Mouse (Mus musculus) ES-CJ7 (cell line): ENCODE measurements around the gene Dlg3.

ENCODE experiments used
- DNase-seq: peaks from one replicate; pipeline ENCODE4 v3.0.0; 2011; ENCODE audit warnings: low read depth, low spot score

Dlg3 gene

DNA sequence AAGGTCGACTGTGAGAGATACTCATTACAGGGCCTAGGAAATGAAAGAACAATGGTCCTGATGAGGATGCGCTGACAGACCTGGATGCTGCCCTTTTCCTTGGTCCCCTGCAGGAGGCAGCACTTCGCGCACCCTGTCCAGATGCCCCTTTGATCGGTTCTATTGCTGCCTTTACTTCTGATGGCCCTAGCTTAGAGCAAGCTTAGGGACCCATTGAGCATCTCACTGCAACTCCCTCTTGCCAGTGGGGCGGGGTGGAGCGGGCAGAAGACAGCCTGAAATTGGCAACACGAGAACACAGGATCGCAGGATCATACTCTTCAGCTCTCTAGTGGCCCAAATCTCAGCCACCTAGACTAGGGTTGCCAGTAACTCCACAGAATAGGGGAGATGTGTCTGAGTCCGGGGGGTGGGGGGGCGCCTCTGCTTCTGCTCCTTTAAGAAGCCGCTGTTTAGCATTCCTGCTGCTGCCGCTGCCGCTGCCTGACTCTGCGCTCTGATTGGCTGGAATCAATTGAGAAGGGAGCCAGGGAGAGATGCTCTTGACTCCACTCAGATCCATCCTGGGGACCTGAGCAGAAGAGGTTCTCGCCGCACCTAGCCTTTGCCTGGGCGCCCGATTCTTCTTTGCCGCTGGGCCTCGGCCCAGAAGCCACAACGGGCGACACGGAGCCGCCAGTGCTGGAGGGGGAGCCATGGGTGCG lies at the start of gene Dlg3:
Gene Dlg3, plus strand, starts transcription at position 542 of the 704 bp plus-strand sequence.
- DNase-seq: peak; percentile 80

DNA sequence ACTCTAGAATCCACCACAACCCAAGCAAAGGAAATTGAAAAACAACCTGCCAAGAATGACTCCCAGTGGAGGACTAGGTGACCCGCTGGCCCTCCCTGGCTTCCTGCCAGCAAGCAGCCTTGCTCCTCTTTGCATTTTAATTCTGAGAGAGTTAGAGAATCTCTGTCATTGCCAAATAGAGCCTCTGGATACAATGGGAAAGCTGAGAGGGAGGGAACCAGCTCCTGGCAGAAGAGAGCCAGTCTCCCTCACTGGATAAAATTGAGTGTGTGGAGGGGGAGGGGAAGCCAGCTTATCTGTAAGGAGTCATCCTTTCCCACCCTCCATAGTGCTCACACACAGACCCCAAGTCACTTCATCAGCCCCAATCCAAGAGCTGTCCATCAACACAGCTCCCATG lies 38.6 kb upstream of the Dlg3 start:
- no peak for DNase-seq

DNA sequence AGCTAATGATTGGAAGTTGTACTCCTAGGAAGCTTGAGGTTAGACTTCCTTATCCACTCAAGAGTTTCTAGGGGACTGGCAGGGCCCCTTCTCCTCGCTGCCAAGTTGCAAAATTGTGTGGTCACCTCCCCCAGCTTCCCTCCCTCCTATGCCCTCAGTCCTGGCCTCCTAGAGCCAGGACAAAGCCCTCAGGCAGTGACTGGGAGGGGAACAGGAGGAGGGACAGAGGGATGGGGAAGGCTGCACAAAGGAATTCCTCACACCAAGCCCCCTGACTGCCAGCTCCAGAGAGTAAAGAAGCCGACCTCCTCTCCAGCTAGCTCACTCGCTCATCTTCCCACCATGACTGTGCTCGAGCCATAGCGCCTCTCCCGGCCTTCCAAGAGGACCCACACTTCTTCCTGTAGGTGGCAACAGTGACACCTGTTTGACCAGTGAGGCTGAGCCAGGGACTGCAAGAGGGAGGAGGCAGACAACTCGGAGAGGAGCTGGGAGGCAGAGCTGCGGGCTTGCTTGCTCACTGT lies 37.8 kb upstream of the Dlg3 start, which contains the start of gene Gdpd2:
Gene Gdpd2, plus strand, starts transcription at position 209 of the 524 bp plus-strand sequence.
- DNase-seq: peak; percentile 75

DNA sequence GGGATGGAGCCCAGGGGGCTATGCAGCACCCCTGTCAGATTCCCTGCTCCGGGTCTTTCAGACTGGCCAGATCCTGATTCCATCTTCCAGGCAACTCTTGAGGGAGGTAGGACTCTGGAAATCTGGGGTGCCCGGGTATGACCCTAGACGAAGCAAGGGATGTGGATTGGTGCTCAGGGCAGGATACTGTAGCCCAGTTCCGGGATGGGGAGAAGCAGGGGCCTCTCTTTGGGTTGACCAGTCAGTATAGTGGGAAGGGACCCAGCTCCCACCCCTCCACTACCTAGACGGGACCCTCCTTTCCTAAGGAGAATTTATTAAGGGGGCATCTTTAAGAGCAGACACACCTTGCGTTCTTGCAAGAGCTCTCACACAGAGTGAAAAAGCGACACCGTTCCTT lies 37.3 kb upstream of the Dlg3 start:
- no peak for DNase-seq

DNA sequence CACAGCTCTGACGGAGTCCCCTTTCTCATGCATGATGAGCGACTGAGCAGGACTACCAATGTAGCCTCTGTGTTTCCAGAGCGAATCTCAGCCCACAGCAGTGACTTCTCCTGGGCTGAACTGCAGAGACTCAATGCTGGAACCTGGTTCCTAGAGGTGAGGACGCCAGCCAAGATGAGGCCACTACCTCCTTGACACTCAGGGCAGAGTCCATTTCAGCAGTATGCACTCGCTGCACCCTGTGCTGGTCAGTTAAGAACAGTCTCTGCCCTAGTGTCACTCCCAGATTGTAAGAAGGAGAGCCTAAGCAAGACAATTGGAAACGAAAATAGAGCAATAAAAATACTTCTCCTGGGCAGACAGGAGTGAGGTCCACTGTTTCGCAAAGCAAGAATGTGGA lies 33.2 kb upstream of the Dlg3 start:
- DNase-seq: no peak

DNA sequence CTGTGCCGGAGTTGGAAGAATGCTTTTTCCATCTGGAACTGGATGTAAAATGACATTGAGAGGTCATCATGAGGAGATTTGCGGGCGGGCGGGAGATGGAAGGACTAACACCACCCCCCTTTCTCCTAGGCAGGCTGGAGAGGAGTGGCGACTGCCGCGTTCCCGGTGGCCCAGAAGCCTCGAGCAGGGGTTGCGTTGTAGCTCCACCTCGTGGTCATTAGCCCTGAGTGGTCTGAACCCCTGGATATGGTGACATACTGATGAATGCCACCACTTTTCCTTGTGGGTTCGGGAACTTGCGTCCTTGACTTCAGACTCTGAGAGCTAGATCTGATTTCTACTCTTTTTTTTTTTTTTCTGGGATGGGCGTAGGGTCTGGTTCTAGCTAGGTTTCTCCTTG lies 28.6 kb upstream of the Dlg3 start:
- peak; percentile 59 for DNase-seq

DNA sequence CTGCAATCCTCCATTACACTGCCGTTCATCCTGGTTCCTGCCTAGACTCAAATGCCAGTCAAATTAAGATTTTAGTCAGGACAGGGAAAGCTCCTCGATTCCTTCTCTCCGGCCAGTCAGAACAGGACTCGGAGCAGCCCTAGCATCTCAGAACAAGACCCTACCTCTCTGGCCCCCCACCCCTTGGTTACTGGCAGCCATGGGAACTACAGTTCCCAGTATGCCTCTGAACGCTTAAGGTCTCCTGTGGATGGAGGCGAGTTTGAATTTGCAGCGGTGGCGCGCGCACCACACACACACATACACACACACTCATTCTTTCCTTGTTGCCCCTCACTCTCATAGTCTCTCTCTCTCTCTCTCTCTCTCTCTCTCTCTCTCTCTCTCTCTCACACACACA lies 28.1 kb upstream of the Dlg3 start:
- peak; percentile 42 for DNase-seq

DNA sequence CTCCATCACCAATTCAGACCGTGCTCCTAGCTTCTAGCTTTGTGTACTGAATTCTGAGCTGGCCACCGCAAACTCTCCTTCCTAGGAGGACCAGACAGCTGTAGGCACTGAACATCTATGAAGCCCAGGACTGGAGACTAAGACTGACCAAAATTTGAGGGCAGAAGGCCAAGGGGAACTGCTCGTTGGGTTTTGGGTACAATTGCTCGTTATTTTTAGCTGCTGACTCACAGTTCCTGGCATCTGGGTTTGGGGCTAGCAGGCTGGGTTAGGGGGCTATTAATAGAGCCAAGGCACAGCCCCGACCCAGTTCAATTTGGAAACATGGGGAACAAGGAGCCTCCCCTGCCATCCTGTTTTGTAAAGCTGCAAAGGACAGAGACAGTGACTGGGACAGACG lies 26.7 kb upstream of the Dlg3 start:
- no peak for DNase-seq

DNA sequence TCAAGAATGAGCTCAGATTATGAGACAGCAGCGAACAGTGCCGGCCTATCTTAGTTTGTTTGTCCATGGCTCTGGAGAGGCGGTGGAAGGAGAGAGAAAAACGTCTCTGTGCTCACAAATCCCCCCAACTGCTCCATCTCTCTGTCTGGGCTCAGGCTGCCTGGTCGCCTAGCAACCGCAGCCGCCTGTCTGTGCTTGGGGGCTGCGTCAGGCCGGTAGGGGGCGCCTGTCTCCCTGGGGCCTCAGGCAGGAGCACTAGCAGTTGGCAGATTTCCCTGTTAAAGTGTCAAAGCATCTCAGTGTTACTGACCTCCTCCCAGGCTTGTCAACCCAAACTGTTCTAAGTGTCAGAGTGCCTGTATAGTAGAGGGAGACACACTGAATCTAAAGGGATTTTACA lies 25.6 kb upstream of the Dlg3 start:
- peak; percentile 66 for DNase-seq

DNA sequence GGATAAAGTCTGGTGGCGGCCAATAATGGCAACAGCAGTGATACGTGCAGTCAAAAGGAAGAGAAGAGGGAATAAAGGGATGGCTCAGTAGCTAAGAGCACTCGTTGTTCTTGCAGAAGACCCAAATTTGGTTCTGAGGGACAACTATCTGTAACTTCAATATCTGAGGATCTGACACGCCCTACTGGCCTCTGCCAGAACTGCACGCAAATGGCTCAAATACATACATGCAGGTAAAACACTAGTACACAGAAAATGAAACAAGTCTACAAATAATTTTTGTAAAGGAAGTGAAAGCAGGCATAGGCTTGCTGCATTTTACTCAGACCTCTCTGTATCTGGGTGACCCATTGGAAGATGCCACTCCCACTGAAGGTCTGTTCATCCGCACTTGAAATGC lies 1.7 kb upstream of the Dlg3 start:
- peak; percentile 44 for DNase-seq

DNA sequence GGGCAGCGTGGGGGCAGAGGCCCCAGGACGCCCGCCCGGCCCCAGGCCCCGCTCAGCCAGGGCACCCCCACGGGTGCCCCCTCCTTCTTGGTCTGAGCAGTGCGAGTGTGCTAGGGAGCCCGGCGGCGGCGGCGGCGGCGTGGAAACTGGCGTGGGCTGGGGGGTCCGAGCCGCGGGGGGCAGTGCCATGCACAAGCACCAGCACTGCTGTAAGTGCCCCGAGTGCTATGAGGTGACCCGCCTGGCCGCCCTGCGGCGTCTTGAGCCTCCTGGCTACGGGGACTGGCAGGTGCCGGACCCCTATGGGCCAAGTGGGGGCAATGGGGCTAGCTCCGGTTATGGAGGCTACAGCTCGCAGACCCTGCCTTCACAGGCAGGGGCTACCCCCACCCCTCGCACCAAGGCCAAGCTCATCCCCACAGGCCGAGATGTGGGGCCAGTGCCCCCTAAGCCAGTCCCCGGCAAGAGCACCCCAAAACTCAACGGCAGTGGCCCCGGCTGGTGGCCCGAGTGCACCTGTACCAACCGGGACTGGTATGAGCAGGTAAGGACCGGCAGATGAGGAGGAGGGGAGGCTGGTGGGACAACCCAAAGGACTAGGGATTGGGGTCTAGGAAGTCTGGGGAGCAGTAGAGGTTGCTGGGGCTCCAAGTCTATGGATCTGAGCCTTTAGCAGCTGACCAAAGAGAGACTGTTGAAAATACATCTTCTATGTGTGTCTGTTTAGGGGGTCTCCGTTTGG lies 534 bp downstream of the Dlg3 start:
- no peak for DNase-seq

DNA sequence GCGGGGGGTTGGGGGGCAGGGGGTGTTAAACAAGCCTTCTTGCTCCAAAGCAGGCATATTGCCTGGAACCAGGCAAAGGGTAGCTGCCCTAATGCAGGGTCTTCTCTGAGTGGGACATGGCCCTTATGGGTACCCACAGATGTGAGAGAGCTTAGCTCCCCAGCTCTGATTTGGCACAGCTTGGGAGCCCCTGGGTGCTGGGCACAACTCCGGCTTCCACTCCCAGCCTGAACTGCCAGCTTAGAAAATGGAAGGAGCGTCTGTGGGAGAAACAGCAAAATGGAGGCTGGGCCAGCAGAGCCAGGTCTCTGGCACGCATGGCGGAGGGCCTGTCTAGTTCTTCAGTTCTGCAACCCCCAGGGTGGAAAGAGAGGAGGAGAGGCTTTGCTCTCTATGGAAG lies 1.8 kb downstream of the Dlg3 start:
- no peak for DNase-seq

DNA sequence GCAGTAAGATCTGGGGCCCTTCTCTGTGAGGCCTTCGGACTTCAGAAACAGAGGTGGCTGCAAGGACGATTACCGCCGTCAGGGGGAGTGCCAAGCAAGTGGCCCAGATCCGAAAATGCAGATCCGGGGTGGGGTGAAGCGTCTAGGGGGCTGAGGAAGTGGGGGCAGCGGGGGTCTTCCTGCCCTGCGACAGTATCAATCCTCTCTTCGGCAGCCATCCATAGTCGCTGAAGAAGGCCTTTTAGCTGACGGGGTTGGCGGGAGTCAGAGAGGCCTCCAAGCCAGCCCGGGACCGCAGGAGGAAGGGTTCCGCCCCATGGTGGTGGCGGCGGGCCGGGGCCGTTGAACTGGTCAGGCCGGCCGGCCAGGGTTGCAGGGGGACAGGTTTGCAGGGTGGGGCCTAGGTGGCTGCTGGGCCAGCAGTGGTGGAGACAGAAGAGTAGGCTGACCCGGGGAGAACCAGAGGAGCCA lies 6.9 kb downstream of the Dlg3 start:
- peak; percentile 50 for DNase-seq

DNA sequence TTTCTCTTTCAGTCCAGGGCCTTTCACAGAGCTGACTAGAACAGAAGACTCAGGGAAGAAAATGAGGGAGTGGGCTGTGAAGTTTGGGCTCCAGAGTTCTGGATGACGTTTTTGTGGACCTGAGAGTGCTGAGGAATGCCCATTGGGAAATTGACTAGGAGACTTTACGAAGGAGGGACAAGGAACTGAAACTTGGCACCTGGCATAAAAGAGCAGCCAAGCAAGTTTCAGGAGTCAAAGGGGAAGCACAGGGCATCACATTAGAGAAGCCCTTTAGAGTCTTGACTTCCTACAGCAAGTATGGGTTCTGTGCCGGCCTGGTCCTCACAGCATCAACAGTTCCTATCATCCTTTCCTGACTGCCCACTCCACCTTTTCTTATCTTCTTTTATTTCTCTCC lies 7.9 kb downstream of the Dlg3 start:
- no peak for DNase-seq

DNA sequence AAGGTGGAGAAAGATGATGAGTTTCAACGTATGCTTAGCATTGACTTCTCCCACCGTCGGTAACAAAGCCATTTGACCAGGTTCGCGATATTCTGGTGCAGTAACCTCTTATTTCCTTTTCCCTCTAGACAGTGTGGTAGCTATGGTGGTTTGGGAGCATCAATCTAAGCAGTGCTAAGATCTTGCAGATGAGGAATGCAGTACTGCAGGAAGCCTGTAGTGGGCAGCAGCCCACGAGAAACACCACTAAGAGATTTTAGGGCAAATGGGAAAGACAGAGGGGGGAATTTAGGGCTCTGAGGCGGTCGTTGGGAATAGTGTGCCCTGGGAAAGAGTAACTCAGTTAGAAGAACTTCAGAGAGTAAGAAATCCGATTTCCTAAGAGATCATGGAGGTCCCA lies 9.0 kb downstream of the Dlg3 start:
- DNase-seq: peak; percentile 78

DNA sequence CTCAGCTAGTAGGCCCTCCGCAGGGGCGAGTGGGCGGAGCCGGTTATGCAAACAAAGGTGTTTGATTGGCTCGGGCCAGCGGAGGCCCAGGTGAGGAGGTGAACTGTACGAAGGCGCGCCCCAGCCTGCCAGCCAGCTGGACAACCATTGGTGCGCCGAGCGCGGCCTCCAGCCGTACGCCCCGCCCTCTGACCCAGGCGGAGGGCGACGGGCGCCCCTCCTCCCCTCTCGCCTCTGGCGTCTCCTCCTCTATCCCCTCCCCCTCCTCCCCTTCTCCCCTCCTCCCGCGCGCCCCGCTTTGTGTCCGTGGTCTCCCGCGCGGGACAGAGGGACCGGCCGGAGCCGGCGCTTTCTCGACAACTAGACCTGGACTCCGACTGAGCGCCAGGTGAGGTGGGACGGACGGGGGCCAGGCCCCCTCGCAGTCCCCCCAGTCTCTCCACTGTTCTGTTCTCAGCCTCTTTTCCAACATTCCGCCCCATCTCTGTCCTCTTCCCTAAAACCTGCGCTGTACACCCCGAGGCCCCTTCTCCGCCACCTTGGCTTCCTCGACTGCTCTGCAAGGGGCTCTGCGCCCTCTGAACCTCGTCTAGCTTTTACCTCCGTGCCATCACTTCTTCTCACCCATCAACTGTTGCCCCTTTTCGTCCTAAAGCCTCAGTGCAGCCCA lies 9.6 kb downstream of the Dlg3 start:
- peak; percentile 91 for DNase-seq

DNA sequence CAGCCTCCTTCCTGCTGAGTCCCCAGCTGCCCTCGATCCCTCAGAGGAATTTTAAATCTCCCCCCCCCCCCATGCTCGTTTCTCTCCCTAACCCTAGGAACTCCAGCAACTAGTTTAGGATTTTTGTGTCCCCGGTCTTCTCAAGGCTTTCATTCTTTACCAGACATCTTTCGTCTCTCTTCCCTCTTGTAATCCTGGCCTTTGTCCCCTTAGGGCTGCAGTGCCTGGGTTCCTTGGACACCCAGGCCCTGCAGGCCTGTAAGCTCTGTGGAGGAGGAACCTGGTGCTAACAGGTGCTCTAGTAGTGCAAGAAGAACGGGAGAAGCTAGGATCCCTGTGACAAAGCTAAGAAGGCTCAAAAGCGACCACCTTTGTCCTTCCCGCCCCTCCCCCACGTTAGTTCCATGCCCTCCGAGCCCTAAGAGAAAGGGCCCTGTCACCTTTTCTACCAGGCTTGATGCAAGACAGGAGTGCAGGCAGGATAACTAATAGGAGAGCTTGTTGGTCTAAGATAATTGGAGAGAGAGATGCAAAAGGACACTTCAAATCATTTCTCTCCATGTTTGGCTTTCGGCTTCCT lies 10.2 kb downstream of the Dlg3 start:
- no peak for DNase-seq

DNA sequence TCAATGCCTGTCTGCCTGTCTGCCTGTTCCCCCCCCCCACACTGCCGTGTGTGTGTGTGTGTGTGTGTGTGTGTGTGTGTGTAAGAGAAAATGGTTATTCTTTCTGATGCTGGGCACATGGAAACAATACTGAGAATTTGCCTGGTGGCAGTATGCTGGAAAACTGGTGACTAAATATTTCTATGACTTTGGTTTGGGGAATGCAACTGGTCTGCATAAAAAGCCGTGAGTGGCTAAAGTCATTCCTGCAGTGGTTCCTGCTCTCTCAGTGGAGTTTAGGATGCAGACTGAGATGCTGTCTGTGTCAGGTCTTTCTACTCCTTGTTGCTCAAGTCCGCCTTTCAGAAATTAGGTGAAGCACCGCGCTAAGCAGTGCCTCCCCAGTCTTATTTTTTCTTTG lies 10.9 kb downstream of the Dlg3 start:
- DNase-seq: no peak

DNA sequence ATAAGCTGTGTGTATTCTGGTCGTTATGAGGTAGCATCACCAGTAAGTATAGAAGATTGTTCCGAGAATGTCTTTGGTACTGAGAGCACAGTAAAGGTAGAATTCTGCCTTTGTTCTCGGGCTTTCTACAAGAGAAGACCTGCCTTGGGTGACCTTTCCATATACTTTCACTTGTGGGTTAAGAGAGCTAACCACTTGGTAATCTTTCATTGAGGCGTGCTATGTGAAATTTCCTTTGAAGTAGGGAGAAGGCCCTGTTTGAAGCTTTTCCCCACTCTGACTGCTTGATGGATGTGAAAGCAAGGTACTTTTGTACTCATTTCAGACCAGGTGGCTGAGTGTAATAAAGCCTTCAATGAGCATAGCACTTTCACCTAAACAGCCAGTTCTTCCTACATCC lies 21.8 kb downstream of the Dlg3 start:
- no peak for DNase-seq

DNA sequence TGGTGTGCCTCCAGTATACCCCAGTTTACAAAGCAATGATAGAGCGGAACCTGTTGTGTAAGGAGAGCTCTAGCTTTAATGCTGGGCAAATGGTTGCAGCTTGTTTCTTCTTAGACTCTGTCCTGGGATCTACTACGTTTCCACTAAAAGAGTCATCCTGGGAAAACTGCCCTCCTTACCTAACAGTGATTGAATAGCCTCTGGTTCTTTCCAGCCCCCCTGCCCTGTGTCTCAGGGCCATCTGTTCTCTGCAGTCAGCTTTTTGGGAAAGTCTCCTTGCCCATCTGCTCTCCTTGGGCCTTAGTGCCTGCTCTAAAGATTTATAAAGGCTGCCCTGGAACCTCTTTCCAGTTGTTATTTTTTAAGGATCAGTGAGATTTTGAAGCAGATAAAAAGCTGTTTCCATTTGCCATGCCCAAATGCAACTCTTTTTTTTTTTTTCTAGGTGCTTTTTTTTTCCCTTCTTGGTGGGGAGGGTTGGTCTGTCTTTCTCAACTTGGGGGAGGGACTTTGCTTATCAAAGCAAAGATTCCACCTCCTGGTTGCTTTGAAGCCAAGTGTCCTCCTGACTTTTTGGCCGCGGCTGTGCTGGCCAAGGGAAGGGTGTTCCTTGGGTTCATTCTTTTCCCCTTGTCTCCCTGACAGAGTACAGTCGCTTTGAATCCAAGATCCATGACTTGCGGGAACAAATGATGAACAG lies 28.7 kb downstream of the Dlg3 start:
- DNase-seq: no peak

DNA sequence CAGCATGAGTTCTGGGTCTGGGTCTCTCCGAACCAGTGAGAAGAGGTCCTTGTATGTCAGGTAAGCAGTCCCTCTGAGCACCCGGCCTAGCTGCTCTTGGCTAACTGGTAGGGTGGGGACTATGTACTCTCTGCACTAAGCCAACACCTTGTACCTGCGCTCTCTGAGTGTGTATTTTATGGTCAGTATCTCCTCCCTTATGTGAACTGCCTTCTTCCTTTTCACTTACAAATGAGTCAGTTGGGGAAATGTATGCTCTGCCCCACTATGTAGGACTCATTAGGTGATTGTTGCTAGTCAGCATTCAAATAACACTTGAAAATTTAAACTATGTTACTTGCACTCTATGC lies 29.2 kb downstream of the Dlg3 start:
- DNase-seq: no peak

DNA sequence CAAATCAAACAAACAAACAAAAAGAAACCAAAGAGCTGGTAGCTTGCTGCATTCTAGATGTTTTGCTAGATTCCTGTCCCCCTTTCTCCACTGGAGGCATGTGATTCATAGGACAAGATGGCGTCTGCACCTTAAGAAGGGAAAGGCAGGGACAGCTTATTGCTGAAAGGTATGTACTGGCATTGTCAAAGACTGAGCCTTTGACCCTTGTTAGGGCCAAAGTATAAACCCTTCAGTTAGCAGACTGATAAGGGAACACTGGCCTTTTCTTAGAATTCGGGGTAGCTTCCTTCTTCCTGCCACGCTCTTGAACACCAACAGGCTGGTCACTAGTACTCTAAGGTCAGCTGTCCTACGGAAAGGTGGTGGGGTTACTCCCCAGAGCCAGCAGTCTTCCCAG lies 29.8 kb downstream of the Dlg3 start:
- DNase-seq: no peak
